Mouse (Mus musculus) testis, adult 2 months (tissue): ENCODE results near the gene Slco2b1.

Experiments used
- CTCF ChIP-seq: fragments of 200-500 bp; IDR thresholded peaks from 2 replicates; pipeline ENCODE4 v1.5.1; 2012; ENCODE audit warnings: low read depth, mild to moderate bottlenecking, inconsistent platforms, low read length, moderate library complexity; ENCODE audit not compliant: control insufficient read depth, insufficient read depth, insufficient replicate concordance
- POLR2A ChIP-seq: fragments of 200-500 bp; IDR thresholded peaks from 2 replicates; pipeline ENCODE4 v1.6.1; 2012; ENCODE audit warnings: low read depth, mild to moderate bottlenecking, inconsistent platforms, low read length, moderate library complexity; ENCODE audit not compliant: control insufficient read depth

DNA sequence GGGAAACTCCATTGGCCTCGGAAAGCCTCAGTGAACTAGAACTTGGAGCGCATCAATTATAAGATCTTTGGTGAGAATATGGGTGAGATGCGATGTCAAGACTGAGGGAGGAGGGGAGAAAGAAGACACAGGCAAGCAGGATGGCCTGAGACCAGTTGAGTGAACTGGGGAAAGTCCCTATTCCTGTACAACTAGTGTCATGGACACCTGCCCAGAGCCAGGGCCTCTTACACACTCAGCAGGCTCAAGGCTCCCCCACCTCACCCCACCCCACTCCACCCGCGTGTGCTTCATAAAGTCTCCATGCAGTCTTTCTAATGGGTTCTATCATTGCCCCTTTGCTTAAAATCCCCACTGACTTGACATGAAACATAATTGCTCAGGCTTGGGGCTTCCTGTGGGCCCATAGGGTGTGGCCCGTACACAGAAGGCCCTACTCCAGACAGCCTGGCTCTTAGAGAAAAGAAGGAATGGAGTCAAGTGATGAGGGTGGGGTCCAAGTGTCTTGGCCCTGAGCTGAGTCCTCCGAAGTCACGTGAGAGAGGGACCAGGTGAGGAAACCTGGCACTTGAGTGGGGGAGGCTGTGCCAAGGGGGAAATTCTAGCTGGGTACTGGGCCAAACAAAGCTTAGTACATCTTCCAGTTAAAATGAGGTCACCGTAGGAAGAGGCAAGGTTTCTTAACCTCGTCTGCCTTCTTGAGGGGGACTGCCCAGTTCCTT is 45.2 kb downstream of the Slco2b1 start:
- TF ChIP-seq POLR2A (no peak), CTCF (no peak)
